ENCODE assay signal across 24 mouse cellular contexts in the genomic region with DNA sequence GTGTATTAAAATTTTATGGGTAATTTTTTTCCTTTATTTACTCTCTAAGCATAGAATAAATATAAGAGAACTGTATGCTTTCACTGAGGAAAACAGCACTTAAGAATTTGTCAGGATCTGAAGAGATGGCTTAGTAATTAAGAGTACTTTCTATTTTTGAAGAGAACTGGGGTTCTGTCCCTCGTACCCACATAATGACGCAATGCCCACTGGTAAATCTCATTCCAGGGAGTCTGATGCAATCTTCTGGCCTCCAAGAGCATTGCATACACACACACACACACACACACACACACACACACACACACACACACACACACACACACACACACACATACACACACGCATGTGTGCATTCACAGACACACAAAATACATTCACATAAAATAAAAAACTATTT.
DNase-seq lines count a peak whose midpoint lies in the region; ATAC-seq and TF ChIP-seq lines count a peak whose summit lies in the region.
"Had no signal": no experiment of that assay in that cellular context is flagged by ENCODE, and none has a peak within 500 bp of the region (broad histone marks: within the 10 kb centered on the region; RNA-seq: fewer than 3 reads in every experiment).

No protein-coding gene starts in this region.

- DNase-seq in lung, postnatal 0 days (ENCODE audit: low spot score): peak; percentile 53
- no peak for DNase-seq in lung, postnatal 25 days (ENCODE audit: low spot score)
- peak; percentile 11 for DNase-seq in NIH3T3 (ENCODE audit: low read depth)
- no peak for DNase-seq in right cerebral cortex, postnatal 4 days
- no peak for DNase-seq in urinary bladder, postnatal 36 days (ENCODE audit: low spot score in 2 of 2)
- DNase-seq in cerebellum, postnatal 4 days (ENCODE audit: low spot score in 2 of 2): no peak
- DNase-seq: adrenal gland, adult 2 months; adrenal gland, postnatal 10 days; adrenal gland, postnatal 25 days; cerebellum, adult 11 months; cerebellum, adult 18-20 months; cerebellum, adult 8-10 months; cerebellum, adult 9-11 months; cerebellum, postnatal 14 days; cerebellum, postnatal 36 days; forebrain, postnatal 0 days had no signal

- no peaks in the 10 kb centered on the region for H3K9me3 ChIP-seq in lung, postnatal 0 days (ENCODE audit: low read length)
- H3K9me3 ChIP-seq: embryonic facial prominence, embryonic 10.5 days; embryonic facial prominence, embryonic 12.5 days; forebrain, embryonic 13.5 days had no signal

- no peak for ATAC-seq in lung, postnatal 0 days
- ATAC-seq in megakaryocyte progenitor cell, adult 5-6 weeks (replicated peaks; ENCODE audit: poor library complexity): peak; percentile 55; the same call in 1 of the 2 replicates
- ATAC-seq: CD4-positive, CD25-positive, alpha-beta regulatory T cell, adult 4 months; forebrain, embryonic 13.5 days; forebrain, embryonic 15.5 days; forebrain, postnatal 0 days had no signal

- no peaks in the 10 kb centered on the region for H3K36me3 ChIP-seq in lung, postnatal 0 days (ENCODE audit: insufficient read depth, low read length)
- H3K36me3 ChIP-seq: embryonic facial prominence, embryonic 10.5 days; embryonic facial prominence, embryonic 12.5 days; forebrain, embryonic 15.5 days; G1E had no signal

- H3K9ac ChIP-seq in lung, postnatal 0 days (replicated peaks; ENCODE audit: low read depth): no peak overlapping the region
- H3K9ac ChIP-seq: embryonic facial prominence, embryonic 12.5 days; forebrain, embryonic 13.5 days; forebrain, embryonic 15.5 days; forebrain, postnatal 0 days had no signal

- no peaks in the 10 kb centered on the region for H3K27me3 ChIP-seq in lung, postnatal 0 days (replicated peaks; ENCODE audit: insufficient read depth, low read length)
- H3K27me3 ChIP-seq: CH12.LX; embryonic facial prominence, embryonic 12.5 days; forebrain, embryonic 13.5 days; forebrain, embryonic 15.5 days had no signal

- no peak overlapping the region for H3K27ac ChIP-seq in lung, postnatal 0 days (ENCODE audit: low read length)
- H3K27ac ChIP-seq: embryonic facial prominence, embryonic 10.5 days; embryonic facial prominence, embryonic 12.5 days; forebrain, embryonic 13.5 days; forebrain, embryonic 15.5 days had no signal

- H3K4me3 ChIP-seq in lung, postnatal 0 days (ENCODE audit: low read depth, low read length): no peak overlapping the region
- H3K4me3 ChIP-seq: embryonic facial prominence, embryonic 10.5 days; embryonic facial prominence, embryonic 12.5 days; forebrain, embryonic 13.5 days; forebrain, embryonic 15.5 days had no signal

- 67% methylated on average over 3 of the region's 3 CpGs for WGBS in lung, postnatal 0 days

- H3K4me2 ChIP-seq in lung, postnatal 0 days (replicated peaks; ENCODE audit: low read depth, low read length): no peak overlapping the region
- H3K4me2 ChIP-seq: embryonic facial prominence, embryonic 12.5 days; forebrain, embryonic 13.5 days; forebrain, embryonic 15.5 days had no signal

- no peak for TF ChIP-seq EP300 in lung, postnatal 0 days (IDR thresholded peaks at IDR 0.05)

- no peak for TF ChIP-seq CTCF in lung, postnatal 0 days (IDR thresholded peaks at IDR 0.05)

- no peaks in the 10 kb centered on the region for H3K4me1 ChIP-seq in lung, postnatal 0 days (ENCODE audit: insufficient read depth, low read depth, low read length)
- H3K4me1 ChIP-seq: embryonic facial prominence, embryonic 10.5 days; embryonic facial prominence, embryonic 12.5 days; forebrain, embryonic 13.5 days; forebrain, embryonic 15.5 days had no signal

Comparison
In these comparisons a context has a peak if more than half of its experiments do, and no peak if none do; other contexts are left out.
1. DNase-seq: peak in lung, postnatal 0 days (single experiment) and NIH3T3 (single experiment); none in lung, postnatal 25 days (single experiment), right cerebral cortex, postnatal 4 days (single experiment), urinary bladder, postnatal 36 days (0 of 2) and cerebellum, postnatal 4 days (0 of 2).